In the genomic region with DNA sequence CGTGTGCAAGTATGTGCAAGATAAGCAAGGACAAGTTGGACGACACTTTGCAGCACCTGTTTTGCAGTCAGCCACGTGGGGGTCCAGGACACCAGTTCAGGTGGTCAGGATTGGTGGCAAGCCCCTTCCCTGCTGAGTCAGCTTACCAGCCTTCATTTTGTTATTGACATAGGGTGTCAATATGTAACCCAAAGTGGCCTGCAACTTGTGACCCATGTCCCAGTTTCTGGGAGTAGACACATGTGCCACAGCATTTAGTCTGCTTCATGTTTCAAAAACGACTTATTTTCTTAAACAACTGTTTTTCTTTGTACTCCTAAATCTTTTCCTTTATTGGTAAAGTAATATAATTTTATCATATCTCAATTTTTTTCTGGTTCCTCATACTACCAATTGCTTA, we compare ENCODE assay signal across 29 mouse cellular contexts. TPM values are rescaled to one million over a fixed set of nuclear protein-coding genes. Genes with fewer than 3 reads are reported as not detected.
"Had no signal": no experiment of that assay in that cellular context is flagged by ENCODE, and none has a peak within 500 bp of the region (broad histone marks: within the 10 kb centered on the region; RNA-seq: fewer than 3 reads in every experiment).

No protein-coding gene starts in this region.

- H3K4me3 ChIP-seq: embryonic facial prominence, embryonic 10.5 days; embryonic facial prominence, embryonic 12.5 days; embryonic facial prominence, embryonic 13.5 days; embryonic facial prominence, embryonic 15.5 days; erythroblast, embryonic 14.5 days; forebrain, embryonic 10.5 days; forebrain, embryonic 12.5 days; forebrain, embryonic 13.5 days; forebrain, embryonic 15.5 days; gastrocnemius, adult 2 months; heart, adult 2 months had no signal

- H3K27ac ChIP-seq: embryonic facial prominence, embryonic 10.5 days; embryonic facial prominence, embryonic 12.5 days; embryonic facial prominence, embryonic 13.5 days; embryonic facial prominence, embryonic 15.5 days; forebrain, embryonic 10.5 days; forebrain, embryonic 12.5 days; forebrain, embryonic 13.5 days; forebrain, embryonic 15.5 days; gastrocnemius, adult 2 months; heart, adult 2 months had no signal

- DNase-seq: cerebellum, adult 2 months; cerebellum, adult 8-10 months; cerebellum, adult 9-10 months; cerebellum, adult 9-11 months; cerebellum, postnatal 10 days; cerebellum, postnatal 14 days; cerebellum, postnatal 25 days; cerebellum, postnatal 36 days; embryo, embryonic 11 days; forebrain, postnatal 0 days; gastrocnemius, adult 2 months; gastrocnemius, postnatal 10 days; gastrocnemius, postnatal 14 days; gastrocnemius, postnatal 25 days; gastrocnemius, postnatal 36 days; heart, adult 11 months; heart, adult 18-20 months; heart, adult 2 months had no signal

- ATAC-seq: forebrain, embryonic 13.5 days; forebrain, embryonic 15.5 days; forebrain, embryonic 16.5 days; forebrain, postnatal 0 days had no signal

- H3K4me2 ChIP-seq: embryonic facial prominence, embryonic 12.5 days; embryonic facial prominence, embryonic 13.5 days; embryonic facial prominence, embryonic 15.5 days; forebrain, embryonic 12.5 days; forebrain, embryonic 13.5 days; forebrain, embryonic 15.5 days had no signal

- H3K4me1 ChIP-seq: embryonic facial prominence, embryonic 10.5 days; embryonic facial prominence, embryonic 12.5 days; embryonic facial prominence, embryonic 13.5 days; embryonic facial prominence, embryonic 15.5 days; forebrain, embryonic 10.5 days; forebrain, embryonic 12.5 days; forebrain, embryonic 13.5 days; forebrain, embryonic 15.5 days had no signal

- H3K9ac ChIP-seq: embryonic facial prominence, embryonic 12.5 days; embryonic facial prominence, embryonic 13.5 days; embryonic facial prominence, embryonic 15.5 days; forebrain, embryonic 12.5 days; forebrain, embryonic 13.5 days; forebrain, embryonic 15.5 days; forebrain, postnatal 0 days had no signal

- H3K27me3 ChIP-seq: embryonic facial prominence, embryonic 12.5 days; embryonic facial prominence, embryonic 13.5 days; embryonic facial prominence, embryonic 15.5 days; forebrain, embryonic 12.5 days; forebrain, embryonic 13.5 days; forebrain, embryonic 15.5 days had no signal

- H3K9me3 ChIP-seq: embryonic facial prominence, embryonic 10.5 days; embryonic facial prominence, embryonic 12.5 days; embryonic facial prominence, embryonic 13.5 days; embryonic facial prominence, embryonic 15.5 days; forebrain, embryonic 10.5 days; forebrain, embryonic 12.5 days; forebrain, embryonic 13.5 days; forebrain, embryonic 15.5 days had no signal

RNA-seq across cellular contexts. Expression of gene Grik4, which starts 50.4 kb away (rescaled TPM):
- total RNA-seq: common myeloid progenitor, adult 5-6 weeks had no signal
- polyA plus RNA-seq: erythroblast, embryonic 14.5 days had no signal
